Mouse (Mus musculus) kidney, adult 11 months (tissue): ENCODE results near the gene Med13l.

Experiments
- DNase-seq: peaks from one replicate; pipeline ENCODE4 v3.0.0; 2022

Med13l gene

GRCm38 (mm10) chr5:118560385-118561085 lies at the start of gene Med13l:
Med13l (plus strand) TSS chr5:118560679.
- DNase-seq, result peak; percentile 61

- DNase-seq, result no peak
These were observed 49.5 kb upstream of the Med13l start for GRCm38 (mm10) chr5:118510969-118511368.

GRCm38 (mm10) chr5:118513005-118513404 lies 47.5 kb upstream of the Med13l start:
- DNase-seq, result no peak

GRCm38 (mm10) chr5:118513629-118514526 lies 46.6 kb upstream of the Med13l start:
- DNase-seq, result peak; percentile 49

- DNase-seq, result no peak
These were observed 46.0 kb upstream of the Med13l start for GRCm38 (mm10) chr5:118514527-118514831.

GRCm38 (mm10) chr5:118514842-118515241 lies 45.6 kb upstream of the Med13l start:
- DNase-seq, result no peak

- DNase-seq, result peak; percentile 67
These were observed 45.2 kb upstream of the Med13l start for GRCm38 (mm10) chr5:118515280-118515721.

GRCm38 (mm10) chr5:118516066-118516465 lies 44.4 kb upstream of the Med13l start:
- DNase-seq, result no peak

- DNase-seq, result no peak
These were observed 44.0 kb upstream of the Med13l start for GRCm38 (mm10) chr5:118516470-118516869.

- no peak for DNase-seq
These were observed 40.0 kb upstream of the Med13l start for GRCm38 (mm10) chr5:118520457-118520856.

- DNase-seq, result no peak
These were observed 36.1 kb upstream of the Med13l start for GRCm38 (mm10) chr5:118524400-118524799.

- peak; percentile 40 for DNase-seq
These were observed 34.8 kb upstream of the Med13l start for GRCm38 (mm10) chr5:118525634-118526033.

- DNase-seq, result no peak
These were observed 34.0 kb upstream of the Med13l start for GRCm38 (mm10) chr5:118526504-118526903.

GRCm38 (mm10) chr5:118529241-118529640 lies 31.2 kb upstream of the Med13l start:
- no peak for DNase-seq

GRCm38 (mm10) chr5:118532125-118532524 lies 28.4 kb upstream of the Med13l start:
- no peak for DNase-seq

- DNase-seq, result no peak
These were observed 27.8 kb upstream of the Med13l start for GRCm38 (mm10) chr5:118532659-118533058.

GRCm38 (mm10) chr5:118534407-118534921 lies 26.0 kb upstream of the Med13l start:
- DNase-seq, result no peak

- no peak for DNase-seq
These were observed 25.3 kb upstream of the Med13l start for GRCm38 (mm10) chr5:118535130-118535529.

GRCm38 (mm10) chr5:118538487-118538886 lies 22.0 kb upstream of the Med13l start:
- DNase-seq, result no peak

GRCm38 (mm10) chr5:118543816-118544215 lies 16.7 kb upstream of the Med13l start:
- no peak for DNase-seq

- DNase-seq, result no peak
These were observed 10.0 kb upstream of the Med13l start for GRCm38 (mm10) chr5:118550493-118550892.

- DNase-seq, result no peak
These were observed 7.2 kb upstream of the Med13l start for GRCm38 (mm10) chr5:118553290-118553689.

GRCm38 (mm10) chr5:118555305-118555704 lies 5.2 kb upstream of the Med13l start:
- DNase-seq, result no peak

GRCm38 (mm10) chr5:118556387-118556937 lies 4.0 kb upstream of the Med13l start:
- DNase-seq, result no peak
